Mouse (Mus musculus) cerebellum, adult 2 months (tissue): ENCODE measurements around the gene Bnip2.

ENCODE experiments used
- CTCF ChIP-seq: fragments of 200-500 bp; IDR thresholded peaks from 2 replicates; pipeline ENCODE4 v1.5.1; 2011; ENCODE audit warnings: low read depth, mild to moderate bottlenecking, control low read depth, low read length, moderate library complexity, borderline replicate concordance; ENCODE audit not compliant: insufficient read depth
- POLR2A ChIP-seq: fragments of 200-500 bp; IDR thresholded peaks from 2 replicates; pipeline ENCODE4 v1.6.1; 2011; ENCODE audit warnings: low read length, control low read depth, borderline replicate concordance; ENCODE audit not compliant: insufficient read depth

DNA sequence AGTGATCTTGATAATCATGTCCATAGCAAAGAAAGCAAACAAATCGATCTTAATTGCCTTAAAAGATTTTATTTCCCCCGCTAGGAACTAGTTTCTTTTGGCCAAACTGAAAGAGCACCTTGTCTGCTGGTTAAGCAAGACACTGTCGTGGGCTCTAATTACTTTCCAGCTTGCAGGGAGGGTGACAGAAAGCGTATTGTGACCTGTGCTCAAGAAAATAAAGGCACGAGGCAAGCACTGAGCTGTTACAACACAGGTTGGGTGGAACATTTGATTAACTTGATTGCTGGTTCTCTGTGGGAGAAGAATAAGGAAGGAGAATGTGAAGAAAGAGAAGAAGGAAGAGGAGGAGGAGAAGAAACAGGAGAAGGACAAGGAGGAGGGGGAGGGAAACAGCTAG, 59.0 kb downstream of the Bnip2 start:
- TF ChIP-seq CTCF: no peak
- TF ChIP-seq POLR2A: no peak
